Mouse (Mus musculus) heart, postnatal 14 days (tissue): ENCODE data around the gene Rab20. TPM values are rescaled to one million over a fixed set of nuclear protein-coding genes. Genes with fewer than 3 reads are reported as not detected.

Experiments
- DNase-seq, 2 experiments: peaks; one replicate each; pipeline ENCODE4 v3.0.0; 2021 to 2022
- intact Hi-C: fragments of 180-260 bp; cut with DNase I; formaldehyde crosslinking; loops from one replicate; pipeline ENCODE4 v1.15.1; 2025
- total RNA-seq, 2 experiments: library from RNA; stranded (reverse); gene quantifications; 2 replicates each; pipeline ENCODE4 v1.2.3; 2021

The Rab20 gene
- total RNA-seq, 2 experiments from 2014 or later = 18.5 to 20.2 TPM

- DNase-seq = no peak
- intact Hi-C loops = no loop called here
These were observed 19.5 kb downstream of the Rab20 start for GRCm38 (mm10) chr8:11459016-11459415.

GRCm38 (mm10) chr8:11457981-11458836 lies 20.3 kb downstream of the Rab20 start:
- intact Hi-C loops = no loop called here
- DNase-seq = no peak

GRCm38 (mm10) chr8:11457278-11457677 lies 21.2 kb downstream of the Rab20 start:
- no peak for DNase-seq
- intact Hi-C loops = no loop called here

- intact Hi-C loops = no loop called here
These were observed 24.3 kb downstream of the Rab20 start for GRCm38 (mm10) chr8:11454228-11454627.

GRCm38 (mm10) chr8:11452974-11453373 lies 25.5 kb downstream of the Rab20 start:
- intact Hi-C loops = no loop called here
- no peak for DNase-seq

More at GRCm38 (mm10) chr8:11454228-11454627, 24.3 kb downstream of the Rab20 start:
- DNase-seq = no peak

GRCm38 (mm10) chr8:11452559-11452958 lies 26.0 kb downstream of the Rab20 start:
- DNase-seq = no peak
- intact Hi-C loops = no loop called here

GRCm38 (mm10) chr8:11452152-11452551 lies 26.4 kb downstream of the Rab20 start:
- intact Hi-C loops = no loop called here

GRCm38 (mm10) chr8:11450184-11451113 lies 28.1 kb downstream of the Rab20 start:
- peak in 1 of 2 experiments; percentile 63 for DNase-seq
- intact Hi-C loops = loop anchor here (2.0 kb wide), 1 partner anchor 36 kb away; no protein-coding TSS in a partner anchor

More at GRCm38 (mm10) chr8:11452152-11452551, 26.4 kb downstream of the Rab20 start:
- no peak for DNase-seq

- no peak for DNase-seq
These were observed 30.5 kb downstream of the Rab20 start for GRCm38 (mm10) chr8:11447910-11448570.

GRCm38 (mm10) chr8:11445790-11446189 lies 32.7 kb downstream of the Rab20 start:
- intact Hi-C loops = no loop called here
- no peak for DNase-seq

More at GRCm38 (mm10) chr8:11447910-11448570, 30.5 kb downstream of the Rab20 start:
- intact Hi-C loops = no loop called here

- intact Hi-C loops = no loop called here
- DNase-seq = no peak
These were observed 34.3 kb downstream of the Rab20 start for GRCm38 (mm10) chr8:11444216-11444615.

- no peak for DNase-seq
- intact Hi-C loops = no loop called here
These were observed 34.9 kb downstream of the Rab20 start for GRCm38 (mm10) chr8:11443611-11444010.

GRCm38 (mm10) chr8:11441291-11441690 lies 37.2 kb downstream of the Rab20 start:
- no peak for DNase-seq
- intact Hi-C loops = no loop called here

GRCm38 (mm10) chr8:11437862-11438261 lies 40.6 kb downstream of the Rab20 start:
- no peak for DNase-seq
- intact Hi-C loops = no loop called here

- intact Hi-C loops = no loop called here
- DNase-seq = no peak
These were observed 47.8 kb downstream of the Rab20 start for GRCm38 (mm10) chr8:11430688-11431087.

GRCm38 (mm10) chr8:11423091-11423490 lies 55.4 kb downstream of the Rab20 start:
- no peak for DNase-seq
- intact Hi-C loops = loop anchor here (2.0 kb wide), 1 partner anchor 64 kb away; no protein-coding TSS in a partner anchor

GRCm38 (mm10) chr8:11421968-11422367 lies 56.5 kb downstream of the Rab20 start:
- intact Hi-C loops = loop anchor here (1.0 to 2.0 kb wide), 2 partner anchors 65 to 169 kb away; no protein-coding TSS in a partner anchor
- DNase-seq = no peak

GRCm38 (mm10) chr8:11421105-11421504 lies 57.4 kb downstream of the Rab20 start:
- peak; percentile 73 to 75 for DNase-seq
- intact Hi-C loops = loop anchor here (1.0 kb wide), 1 partner anchor 168 kb away; no protein-coding TSS in a partner anchor

- DNase-seq = peak; percentile 65 to 80
- intact Hi-C loops = no loop called here
These were observed 58.9 kb downstream of the Rab20 start for GRCm38 (mm10) chr8:11419645-11420044.

GRCm38 (mm10) chr8:11419232-11419631 lies 59.3 kb downstream of the Rab20 start:
- peak; percentile 66 to 76 for DNase-seq
- intact Hi-C loops = no loop called here
